Mouse (Mus musculus) cerebellum, adult 2 months (tissue): Measurements from ENCODE around the gene Edar.

ENCODE experiments used
- CTCF ChIP-seq: fragments of 200-500 bp; IDR thresholded peaks from 2 replicates; pipeline ENCODE4 v1.5.1; 2011; ENCODE audit warnings: low read depth, mild to moderate bottlenecking, control low read depth, low read length, moderate library complexity, borderline replicate concordance; ENCODE audit not compliant: insufficient read depth
- POLR2A ChIP-seq: fragments of 200-500 bp; IDR thresholded peaks from 2 replicates; pipeline ENCODE4 v1.6.1; 2011; ENCODE audit warnings: low read length, control low read depth, borderline replicate concordance; ENCODE audit not compliant: insufficient read depth

DNA sequence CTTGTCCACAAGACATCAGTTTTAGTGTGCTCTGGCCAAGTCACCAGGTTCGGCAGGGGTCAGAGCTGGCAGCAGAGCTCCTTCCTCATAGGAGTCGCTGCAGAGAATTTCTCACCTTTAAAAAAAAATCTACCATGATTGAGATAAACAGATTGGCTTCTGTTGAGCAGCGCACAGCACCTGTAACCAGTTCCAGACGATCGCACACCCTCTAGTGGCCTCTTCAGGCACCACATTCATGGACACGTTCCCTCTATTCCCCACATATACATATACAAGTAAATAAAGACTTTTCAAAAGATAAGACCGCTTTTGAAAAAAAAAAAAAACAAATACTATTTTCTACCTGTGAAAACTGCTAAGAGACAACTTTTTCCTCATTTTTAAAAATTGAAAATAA lies 116.4 kb downstream of the Edar start:
- peak; percentile 58; the same call in 1 of the 2 replicates for TF ChIP-seq CTCF
- no peak for TF ChIP-seq POLR2A
